Mouse (Mus musculus) bone marrow macrophage, adult 2 months (primary cell): Measurements from ENCODE around the gene Zmat3.

Experiments
- CTCF ChIP-seq: IDR thresholded peaks from 2 replicates; pipeline ENCODE4 v1.5.1; 2012; ENCODE audit warnings: low read depth, mild to moderate bottlenecking, low read length, moderate library complexity
- POLR2A ChIP-seq: IDR thresholded peaks from 2 replicates; pipeline ENCODE4 v1.6.1; 2012; ENCODE audit warnings: mild to moderate bottlenecking, low read depth, low read length, borderline replicate concordance

- TF ChIP-seq CTCF (no peak), POLR2A (no peak)
Measured at GRCm38 (mm10) chr3:32405699-32406098, 39.9 kb upstream of the Zmat3 start.
